Mouse (Mus musculus) MEL (cell line): ENCODE measurements around the gene Ifi209. TPM values are rescaled to one million over a fixed set of nuclear protein-coding genes. Genes with fewer than 3 reads are reported as not detected.
"Not testable (repeated sequence)": the region's sequence is repeated elsewhere in the genome, so short reads cannot be mapped to it uniquely, and the experiment has no call there.

Experiments
- DNase-seq: peaks from one replicate; pipeline ENCODE4 v3.0.0; 2011; ENCODE audit warnings: low read depth, low spot score
- H3K27ac ChIP-seq: 2 replicates; pipeline ENCODE4 v1.5.1; 2012; ENCODE audit warnings: low read depth, mild to moderate bottlenecking, control low read depth, low read length, moderate library complexity; ENCODE audit not compliant: control insufficient read depth
- H3K27me3 ChIP-seq, 2 experiments: fragments of 150-350 bp in 1 of 2; sonication (generic) in 1 of 2; 2 replicates each; pipeline ENCODE4 v1.6.1; 2012; ENCODE audit warnings: low read length in 2 of 2, mild to moderate bottlenecking in 2 of 2, improper control_type of control experiment in 1 of 2, moderate library complexity in 1 of 2; ENCODE audit not compliant: insufficient read depth in 2 of 2, control insufficient read depth in 1 of 2
- H3K36me3 ChIP-seq, 2 experiments: 2 replicates each; pipeline ENCODE4 v1.6.1; 2012 to 2014; ENCODE audit warnings: low read length in 2 of 2, improper control_type of control experiment in 1 of 2, inconsistent platforms in 1 of 2, mild to moderate bottlenecking in 1 of 2; ENCODE audit not compliant: insufficient read depth in 2 of 2, control insufficient read depth in 1 of 2
- H3K4me1 ChIP-seq, 2 experiments: fragments of 150-350 bp in 1 of 2; sonication (generic) in 1 of 2; 2 replicates each; pipeline ENCODE4 v1.6.1; 2012; ENCODE audit warnings: low read length in 2 of 2, improper control_type of control experiment in 1 of 2, mild to moderate bottlenecking in 1 of 2; ENCODE audit not compliant: insufficient read depth in 2 of 2, control insufficient read depth in 1 of 2
- H3K4me3 ChIP-seq, 2 experiments: fragments of 150-350 bp in 1 of 2; sonication (generic) in 1 of 2; 2 replicates each; pipeline ENCODE4 v1.5.1; 2012; ENCODE audit warnings: low read depth in 2 of 2, low read length in 2 of 2, mild to moderate bottlenecking in 2 of 2, moderate library complexity in 2 of 2, control low read depth in 1 of 2, improper control_type of control experiment in 1 of 2; ENCODE audit not compliant: control insufficient read depth in 1 of 2, insufficient read depth in 1 of 2
- H3K79me2 ChIP-seq: 2 replicates; pipeline ENCODE4 v1.6.1; 2012; ENCODE audit warnings: mild to moderate bottlenecking, low read length, moderate library complexity; ENCODE audit not compliant: control insufficient read depth, poor library complexity, insufficient read depth
- H3K9ac ChIP-seq: 2 replicates; pipeline ENCODE4 v1.6.1; 2012; ENCODE audit warnings: low read depth, mild to moderate bottlenecking, control low read depth, low read length, moderate library complexity; ENCODE audit not compliant: control insufficient read depth, poor library complexity, severe bottlenecking
- H3K9me3 ChIP-seq: fragments of 150-350 bp; sonication (generic); replicated peaks from 2 replicates; pipeline ENCODE4 v1.6.1; 2012; ENCODE audit warnings: mild to moderate bottlenecking, low read length, improper control_type of control experiment, moderate library complexity; ENCODE audit not compliant: insufficient read depth
- polyA plus RNA-seq, 2 experiments: library from polyadenylated mRNA; stranded (reverse) in 1 of 2; unstranded in 1 of 2; fragments of >175 nt in 1 of 2; fragments of >200 nt in 1 of 2; gene quantifications; 2 replicates each; pipeline versions ENCODE4 v1.2.1 to v1.2.4; 2012; ENCODE audit warnings: low replicate concordance in 2 of 2, low read depth in 1 of 2; ENCODE audit not compliant: insufficient read length in 2 of 2, insufficient read depth in 1 of 2, missing spikeins in 1 of 2
- total RNA-seq: library from RNA; depleted of rRNA; stranded (reverse); fragments of 300-350 nt; gene quantifications from 2 replicates; pipeline ENCODE4 v1.2.3, GENCODE M21; 2012; rRNA removed

Ifi209 gene
- total RNA-seq (not detected in 2 replicates), polyA plus RNA-seq (not detected)

DNA sequence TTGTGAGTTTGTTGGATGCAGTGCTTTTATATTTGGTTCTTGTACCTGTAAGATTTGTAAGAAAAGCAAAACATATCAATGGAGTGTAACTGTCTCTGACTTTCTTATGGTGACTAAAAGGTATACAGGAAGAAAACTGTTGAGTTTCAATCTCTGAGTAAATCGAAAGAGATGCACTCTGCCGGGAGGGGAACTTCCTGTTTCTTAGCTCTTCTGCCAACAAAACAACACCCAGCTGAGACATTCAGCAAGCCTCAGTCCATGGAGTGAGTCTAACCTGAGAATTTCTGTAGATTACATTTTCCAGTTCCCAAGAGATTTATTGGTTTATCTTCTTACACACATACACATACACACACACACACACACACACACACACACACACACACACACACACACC lies at the start of gene Ifi209:
Gene Ifi209 (plus strand): TSS at position 296 of the 400 bp plus-strand sequence.
- H3K27ac ChIP-seq, H3K9ac ChIP-seq, H3K4me3 ChIP-seq, H3K4me1 ChIP-seq, H3K9me3 ChIP-seq, H3K79me2 ChIP-seq, H3K27me3 ChIP-seq, H3K36me3 ChIP-seq: not testable (repeated sequence)
- DNase-seq, result peak; percentile 5

GRCm38 (mm10) chr1:173589698-173590097 lies 41.0 kb upstream of the Ifi209 start:
- DNase-seq, H3K4me1 ChIP-seq, H3K27ac ChIP-seq, H3K9me3 ChIP-seq, H3K79me2 ChIP-seq, H3K4me3 ChIP-seq, H3K9ac ChIP-seq, H3K27me3 ChIP-seq, H3K36me3 ChIP-seq: not testable (repeated sequence)

- H3K9me3 ChIP-seq, H3K27ac ChIP-seq: not testable (repeated sequence)
Measured at GRCm38 (mm10) chr1:173598838-173599494, 31.8 kb upstream of the Ifi209 start, which contains the start of gene Ifi213. Gene Ifi213 (minus strand): TSS chr1:173599274.

GRCm38 (mm10) chr1:173610291-173610690 lies 20.4 kb upstream of the Ifi209 start:
- not testable (repeated sequence) for H3K4me3 ChIP-seq, H3K27me3 ChIP-seq, H3K9ac ChIP-seq, H3K27ac ChIP-seq, H3K36me3 ChIP-seq, DNase-seq, H3K4me1 ChIP-seq, H3K79me2 ChIP-seq, H3K9me3 ChIP-seq

More at GRCm38 (mm10) chr1:173598838-173599494, 31.8 kb upstream of the Ifi209 start, which contains the start of gene Ifi213:
- not testable (repeated sequence) for DNase-seq, H3K36me3 ChIP-seq, H3K4me3 ChIP-seq, H3K9ac ChIP-seq, H3K4me1 ChIP-seq, H3K27me3 ChIP-seq, H3K79me2 ChIP-seq

GRCm38 (mm10) chr1:173622216-173622615 lies 8.5 kb upstream of the Ifi209 start:
- DNase-seq, H3K79me2 ChIP-seq, H3K27ac ChIP-seq, H3K4me3 ChIP-seq, H3K36me3 ChIP-seq, H3K27me3 ChIP-seq, H3K9ac ChIP-seq, H3K4me1 ChIP-seq, H3K9me3 ChIP-seq: not testable (repeated sequence)
